Mouse (Mus musculus): ENCODE data around the gene 2310022B05Rik.

The 2310022B05Rik gene

DNA sequence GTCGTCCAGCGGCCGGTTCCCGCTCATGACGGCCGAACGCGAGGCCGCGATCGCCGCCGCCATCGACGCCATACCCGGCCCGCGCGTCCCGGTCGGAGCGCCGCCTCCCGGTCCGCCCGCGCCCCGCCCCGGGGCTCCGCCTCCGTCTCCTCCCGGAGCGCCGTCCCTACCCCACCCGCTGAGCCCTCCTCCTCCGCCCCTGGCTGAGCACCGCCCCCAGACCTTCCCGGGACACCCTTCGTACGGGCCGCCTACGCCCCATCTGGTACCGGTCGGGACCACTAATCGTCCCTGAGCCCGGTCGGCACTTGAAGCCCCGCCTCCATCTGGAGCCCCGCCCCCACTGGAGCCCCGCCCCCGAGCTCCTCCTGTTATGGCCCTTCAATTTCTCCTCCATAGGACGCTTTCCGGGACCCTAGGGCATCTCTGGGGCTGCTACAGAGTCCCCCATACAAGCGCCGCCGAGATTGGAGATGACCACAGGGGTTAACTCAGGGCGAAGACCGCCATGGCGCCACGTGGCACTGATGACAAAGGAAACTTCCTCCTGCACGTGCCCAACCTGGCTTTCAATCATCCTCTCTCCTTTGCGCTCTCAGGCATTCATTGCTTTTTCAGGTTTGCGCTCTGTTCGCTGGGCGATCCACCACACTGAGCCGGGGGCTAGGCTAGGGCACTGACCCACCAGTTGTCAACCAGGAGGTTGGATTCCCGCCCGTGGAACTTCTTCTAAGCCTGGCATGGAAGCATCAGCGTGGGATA, at the start of gene 2310022B05Rik:
2310022B05Rik (minus strand) TSS at position 258 of the 762 bp plus-strand sequence.
- peak; percentile 50 to 55 for DNase-seq (ENCODE audit: low spot score in 2 of 2)

DNA sequence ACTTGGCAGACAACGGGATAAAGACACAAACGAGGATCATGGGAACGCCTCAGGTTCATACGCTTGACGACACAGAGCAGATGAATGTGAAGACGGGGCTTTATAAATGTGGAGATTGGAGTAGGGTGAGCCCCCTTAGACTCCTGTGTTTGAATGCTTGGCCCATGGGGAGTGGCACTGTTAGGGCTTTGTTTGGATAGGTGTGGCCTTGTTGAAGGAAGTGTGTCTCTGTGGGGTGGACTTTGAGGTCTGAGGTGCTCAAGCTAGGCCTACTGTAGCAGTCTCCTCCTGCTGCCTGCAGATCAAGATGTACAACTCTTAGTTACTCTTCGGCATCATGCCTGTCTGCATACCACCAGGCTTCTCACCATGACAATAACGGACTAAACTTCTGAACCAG, 42.7 kb upstream of the 2310022B05Rik start:
- DNase-seq (ENCODE audit: low spot score in 2 of 2), result no peak

DNA sequence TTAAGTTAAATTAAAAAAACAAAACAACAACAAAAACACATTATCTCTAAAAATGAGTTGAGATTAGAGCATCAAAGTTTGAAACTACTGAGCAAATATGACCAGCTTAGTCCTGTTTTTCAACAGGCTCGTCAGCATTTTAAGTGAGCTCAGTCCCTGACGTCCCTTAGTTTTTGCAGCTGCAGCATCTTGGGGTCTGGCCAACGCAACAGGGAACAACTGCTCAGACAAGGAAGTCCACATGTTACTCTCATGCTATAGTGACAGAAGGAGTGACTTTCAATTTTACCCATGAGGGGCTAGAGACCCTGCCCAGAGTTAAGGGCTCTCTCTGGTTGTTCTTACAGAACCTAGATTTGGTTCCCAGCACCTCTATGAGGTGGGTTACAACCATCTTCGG, 41.2 kb upstream of the 2310022B05Rik start:
- DNase-seq (ENCODE audit: low spot score in 2 of 2), result no peak

DNA sequence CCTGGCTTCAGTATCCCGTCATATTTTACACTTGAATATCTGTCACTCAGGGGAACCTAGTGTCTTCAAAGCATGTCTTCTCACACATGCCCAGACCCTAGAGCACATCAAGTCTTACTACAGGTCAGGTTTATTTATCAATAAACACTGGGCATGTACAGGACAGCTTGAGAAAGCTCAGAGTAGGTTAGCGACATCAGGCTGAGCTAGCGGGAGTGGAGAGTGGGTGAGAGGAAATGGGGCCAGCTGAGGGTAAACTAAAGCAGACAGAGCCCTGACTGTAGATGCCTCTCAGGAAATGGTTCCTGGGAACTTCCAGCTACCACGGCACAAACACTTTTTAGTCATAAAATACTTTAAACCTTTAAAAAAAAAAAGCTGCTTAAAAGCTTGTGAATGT, 40.4 kb upstream of the 2310022B05Rik start:
- peak; percentile 46 to 65 for DNase-seq (ENCODE audit: low spot score in 2 of 2)

DNA sequence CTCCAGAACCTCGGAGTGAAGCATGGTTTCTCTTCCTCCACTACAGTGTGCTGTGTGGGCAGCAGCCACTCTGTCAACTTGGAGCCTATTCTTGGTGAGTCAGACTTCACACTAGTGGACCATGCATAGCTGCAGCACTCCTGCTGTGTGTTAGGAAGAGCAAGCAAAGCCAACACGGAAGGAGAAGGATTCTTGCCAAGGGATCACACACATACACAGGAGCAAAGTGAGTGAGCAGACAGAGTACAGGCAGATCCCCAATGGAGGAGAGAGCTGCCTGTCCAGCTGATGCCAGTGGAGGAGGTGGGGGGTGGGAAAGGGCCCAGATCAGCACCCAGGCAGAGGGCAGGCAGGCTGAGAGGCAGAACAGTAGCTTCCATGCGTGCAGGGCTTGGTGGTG, 39.0 kb upstream of the 2310022B05Rik start:
- DNase-seq (ENCODE audit: low spot score in 2 of 2), result no peak

DNA sequence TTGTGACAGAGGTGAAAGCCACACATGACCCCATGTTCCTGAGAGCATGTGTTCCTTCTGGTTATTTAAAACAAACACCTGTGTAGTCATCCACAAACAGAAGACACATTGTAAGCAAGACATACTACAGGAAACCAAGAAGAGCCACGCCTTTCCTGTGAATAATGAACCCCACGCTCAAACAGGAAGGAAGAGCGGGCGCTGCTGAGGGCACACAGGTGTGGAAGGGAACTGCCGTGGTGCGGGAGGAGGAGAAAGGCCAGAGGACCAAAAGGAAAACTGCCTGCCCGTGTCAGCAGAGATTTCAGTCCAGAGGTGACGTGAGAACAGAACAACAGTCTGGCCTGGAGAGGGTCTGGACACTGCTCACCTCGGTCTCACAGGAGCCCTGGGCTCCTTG, 37.9 kb upstream of the 2310022B05Rik start:
- peak; percentile 77 to 79 for DNase-seq (ENCODE audit: low spot score in 2 of 2)

DNA sequence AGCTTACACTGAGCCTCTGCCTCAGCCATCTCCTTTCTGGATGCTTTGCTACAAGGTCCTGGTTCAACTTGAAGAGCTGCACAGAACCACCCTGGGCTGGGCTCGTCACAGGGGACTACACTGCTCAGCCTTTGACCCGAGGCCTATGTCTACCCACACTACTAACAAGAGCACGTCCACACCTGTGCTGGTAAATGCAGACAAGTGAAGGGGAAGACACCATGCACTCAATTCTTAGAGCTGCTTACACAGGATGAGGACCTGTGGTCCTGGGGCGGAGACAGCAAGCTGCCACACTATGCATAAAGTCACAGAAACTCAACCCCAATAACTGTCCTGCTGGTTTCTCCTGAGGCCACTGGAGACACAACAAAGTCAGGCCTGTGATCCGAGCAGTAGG, 37.1 kb upstream of the 2310022B05Rik start:
- peak in 1 of 2 experiments; percentile 26 for DNase-seq (ENCODE audit: low spot score in 2 of 2)

DNA sequence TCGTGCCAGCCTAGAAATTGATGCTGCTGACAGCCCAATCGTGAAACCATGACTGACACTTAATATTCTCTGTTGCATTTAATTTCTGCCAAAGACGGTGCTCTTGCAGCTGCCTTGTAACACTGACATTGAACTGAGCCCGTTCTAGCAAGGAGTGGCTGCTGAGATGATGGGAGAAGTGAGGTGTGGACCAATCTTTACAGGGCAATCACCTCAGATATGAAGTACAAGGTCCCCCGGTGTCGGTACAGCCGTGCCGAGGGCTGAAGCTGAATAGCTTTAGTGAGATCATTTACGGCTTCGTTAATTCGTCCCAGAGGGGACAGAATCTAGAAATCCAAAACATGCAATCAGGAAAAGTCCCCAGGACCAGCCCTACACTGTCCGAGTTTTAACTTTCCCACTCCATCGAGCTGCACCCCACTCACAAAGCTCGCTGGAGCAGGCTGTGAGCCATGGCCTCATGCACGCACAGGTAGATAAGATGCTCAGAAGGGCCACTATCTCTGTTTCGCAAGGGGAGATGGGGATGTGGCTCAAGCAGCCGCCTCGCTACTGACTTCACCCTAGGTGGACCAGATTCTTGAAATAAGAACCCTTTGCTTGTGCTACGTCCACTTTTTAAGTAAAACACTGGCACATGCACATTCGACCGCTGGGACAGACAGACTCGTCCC, 32.4 kb upstream of the 2310022B05Rik start:
- no peak for DNase-seq (ENCODE audit: low spot score in 2 of 2)

DNA sequence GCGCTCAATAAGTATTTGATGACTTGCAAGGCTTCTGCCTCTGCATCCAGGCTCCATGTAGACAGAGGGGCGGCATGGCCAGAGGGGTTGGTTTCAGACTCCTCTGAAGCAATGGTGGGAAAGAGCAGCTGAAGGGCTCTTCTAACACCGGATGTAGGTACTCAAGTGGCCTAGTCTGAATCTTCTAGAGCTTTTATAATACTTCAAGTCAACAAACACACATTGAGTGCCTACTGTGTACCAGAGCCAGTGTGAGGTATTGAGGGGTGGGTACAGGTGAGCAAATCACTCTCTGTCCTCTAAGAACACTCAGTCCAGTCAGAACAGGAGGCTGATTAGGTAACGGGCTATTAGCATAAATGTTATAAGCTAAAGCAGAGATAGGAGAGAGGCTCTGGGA, 28.5 kb upstream of the 2310022B05Rik start:
- DNase-seq (ENCODE audit: low spot score in 2 of 2), result no peak

DNA sequence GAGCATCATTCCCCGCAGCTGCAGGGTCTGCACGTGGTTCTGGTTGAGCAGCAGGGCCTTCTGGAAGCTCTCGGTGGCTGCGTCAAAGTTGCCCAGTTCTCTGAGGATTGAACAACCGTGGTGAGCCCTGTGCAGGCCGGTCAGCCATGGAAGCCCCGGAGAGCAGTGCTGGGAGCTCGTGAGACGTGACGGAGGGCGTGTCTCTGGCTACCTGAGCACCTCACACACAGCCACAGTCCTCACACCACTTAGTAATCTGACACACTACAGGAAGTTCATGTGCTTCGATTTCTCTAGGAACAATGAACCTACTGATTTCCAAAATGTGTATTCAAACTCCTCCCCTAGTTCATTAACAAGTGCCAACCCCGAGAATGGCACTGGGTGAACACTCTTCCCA, 25.7 kb upstream of the 2310022B05Rik start:
- no peak for DNase-seq (ENCODE audit: low spot score in 2 of 2)

DNA sequence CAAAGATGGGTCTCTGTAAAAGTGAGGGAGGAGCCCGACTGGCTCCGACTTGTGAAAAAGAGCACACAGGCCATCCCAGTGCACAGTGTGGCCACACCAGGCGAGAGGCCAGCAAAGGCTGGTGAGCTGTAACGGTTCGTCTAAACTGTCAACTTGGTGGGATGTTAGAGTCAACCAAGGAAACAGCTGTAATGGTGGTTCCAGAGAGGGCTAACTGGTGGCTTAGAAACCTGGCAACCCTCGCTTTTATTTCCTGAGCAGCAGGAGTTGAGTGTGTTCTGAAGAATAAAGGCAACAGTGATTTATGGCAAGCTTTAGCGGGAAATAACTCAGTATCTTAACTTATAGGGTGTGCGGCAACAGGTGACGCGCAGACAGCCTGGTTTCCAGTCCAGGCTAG, 19.0 kb upstream of the 2310022B05Rik start:
- DNase-seq (ENCODE audit: low spot score in 2 of 2), result no peak

DNA sequence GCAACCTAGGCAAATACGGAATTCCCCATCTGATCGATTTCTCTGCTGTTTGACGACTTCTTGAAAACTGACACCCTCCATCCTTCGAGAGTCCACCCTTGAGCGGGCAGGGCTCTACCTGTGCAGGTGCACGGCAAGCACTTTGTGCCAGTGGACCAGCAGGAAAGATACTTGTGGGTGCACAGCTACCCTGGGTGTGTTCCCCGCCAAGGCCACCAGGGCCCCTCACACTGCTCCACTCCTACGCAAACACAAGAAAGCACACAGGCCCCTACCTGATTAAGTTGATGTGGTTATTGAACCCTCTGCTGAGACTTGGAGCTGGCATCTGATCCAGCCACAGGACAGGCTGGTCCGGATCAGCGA, 18.6 kb upstream of the 2310022B05Rik start:
- DNase-seq (ENCODE audit: low spot score in 2 of 2), result no peak

DNA sequence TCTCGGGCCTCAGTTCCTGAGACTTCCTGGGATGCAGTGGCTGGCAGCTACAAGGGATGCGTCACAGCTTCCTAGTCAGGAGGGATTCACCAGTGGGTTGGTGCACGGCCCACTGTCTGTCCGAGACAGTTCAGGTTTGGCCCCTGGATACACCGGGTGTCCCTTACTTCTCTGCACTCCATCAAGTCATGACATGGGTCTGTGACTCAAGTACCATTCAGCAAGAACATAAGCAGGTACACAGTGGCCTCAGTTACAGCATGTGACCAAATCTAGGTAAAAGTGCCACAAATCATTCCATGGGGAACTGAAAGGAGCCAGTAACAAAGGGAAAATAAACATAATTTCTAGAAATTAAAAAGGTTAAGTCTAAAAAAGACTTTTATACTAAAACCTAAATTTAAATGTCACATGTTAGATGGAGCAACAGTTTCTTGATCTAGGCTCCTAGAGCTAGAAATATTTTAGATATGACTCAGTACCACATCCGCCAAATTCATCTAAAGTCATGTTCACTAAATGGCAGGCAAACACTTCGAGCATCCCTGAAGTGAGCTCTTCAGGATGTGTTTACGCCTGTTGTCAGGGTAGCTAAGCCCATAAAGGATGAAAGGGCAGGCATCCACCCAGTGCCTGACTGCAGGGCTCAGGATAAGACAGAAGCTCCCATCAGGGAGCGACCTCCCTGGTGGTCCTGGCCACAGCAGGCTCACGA, 18.1 kb upstream of the 2310022B05Rik start:
- DNase-seq (ENCODE audit: low spot score in 2 of 2), result no peak

DNA sequence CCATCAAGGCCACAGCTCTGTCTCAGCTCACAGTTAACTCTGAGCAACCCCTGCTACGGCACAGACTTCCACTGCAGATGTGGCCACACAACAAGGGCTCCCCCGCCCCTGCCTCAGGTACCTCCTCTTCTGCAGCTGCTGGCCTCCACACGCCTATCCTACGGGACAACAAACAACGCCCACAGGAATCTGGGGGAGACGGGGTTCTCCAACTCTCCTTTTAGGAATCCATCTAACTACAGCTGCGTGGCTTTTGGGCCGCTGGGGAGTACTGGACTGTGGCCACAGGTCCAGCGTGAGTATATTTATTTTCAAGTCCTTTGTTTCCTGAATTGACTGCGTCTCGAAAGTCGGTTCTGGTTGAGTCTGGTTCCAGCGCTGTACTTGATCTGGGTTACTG, 15.1 kb upstream of the 2310022B05Rik start:
- DNase-seq (ENCODE audit: low spot score in 2 of 2), result no peak

DNA sequence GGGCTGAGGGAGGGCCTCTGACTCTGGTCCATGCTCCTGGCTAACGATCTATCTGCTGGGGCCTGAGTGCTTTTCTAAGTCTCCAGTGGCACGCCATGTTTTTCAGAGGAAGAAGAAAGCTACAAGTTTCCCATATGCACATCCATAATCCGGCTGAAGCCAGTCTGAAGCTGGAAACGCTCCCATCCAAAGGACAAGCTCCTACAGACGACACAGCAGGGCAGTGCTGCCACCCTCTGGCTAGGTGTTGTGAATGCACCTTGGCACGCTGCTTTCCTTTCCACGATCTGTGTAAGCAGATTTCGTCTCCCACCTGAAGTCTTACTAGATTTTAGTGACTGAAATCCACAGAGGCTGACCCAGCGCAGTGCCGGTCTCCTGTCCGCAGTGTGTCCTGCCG, 14.3 kb upstream of the 2310022B05Rik start:
- peak in 1 of 2 experiments; percentile 53 for DNase-seq (ENCODE audit: low spot score in 2 of 2)

DNA sequence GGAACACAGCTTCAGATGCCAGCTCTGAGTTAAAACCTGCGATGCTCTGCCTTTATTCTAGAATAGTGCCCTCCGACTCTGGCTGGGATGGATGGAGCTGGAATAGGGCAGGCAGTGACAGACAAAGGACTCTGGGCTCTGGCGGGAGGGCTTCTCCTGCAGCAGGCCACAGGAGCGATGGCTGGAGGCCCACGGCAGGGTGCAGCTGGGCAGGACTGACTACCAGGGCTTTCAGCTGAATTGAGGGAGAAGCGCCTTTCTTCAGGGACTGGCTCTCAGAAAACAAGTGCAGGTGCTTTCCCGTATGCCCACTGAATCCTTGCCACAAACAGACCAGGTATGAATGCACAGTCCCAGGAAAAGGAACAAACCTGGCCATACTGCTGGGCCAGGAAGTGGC, 13.9 kb upstream of the 2310022B05Rik start:
- no peak for DNase-seq (ENCODE audit: low spot score in 2 of 2)

DNA sequence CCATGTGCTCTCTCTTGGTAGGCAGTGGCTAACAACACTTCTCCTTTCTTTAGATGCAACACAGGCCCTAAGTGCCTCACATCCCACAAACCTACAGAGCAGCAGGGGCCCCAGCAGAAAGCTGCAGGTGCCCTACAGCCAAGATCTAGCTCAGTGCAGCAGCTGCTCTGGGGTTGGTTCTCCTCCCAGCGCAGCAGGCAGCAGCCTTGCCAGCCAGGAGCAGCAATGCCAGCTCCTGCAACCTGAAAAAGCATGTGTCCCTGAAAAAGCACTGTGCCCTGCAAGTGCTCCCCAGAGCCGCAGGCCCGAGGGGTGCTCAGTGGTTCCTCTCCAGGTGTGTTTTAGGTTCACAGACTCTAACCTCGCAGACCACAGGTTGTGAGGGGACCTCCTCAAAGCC, 13.5 kb upstream of the 2310022B05Rik start:
- no peak for DNase-seq (ENCODE audit: low spot score in 2 of 2)

DNA sequence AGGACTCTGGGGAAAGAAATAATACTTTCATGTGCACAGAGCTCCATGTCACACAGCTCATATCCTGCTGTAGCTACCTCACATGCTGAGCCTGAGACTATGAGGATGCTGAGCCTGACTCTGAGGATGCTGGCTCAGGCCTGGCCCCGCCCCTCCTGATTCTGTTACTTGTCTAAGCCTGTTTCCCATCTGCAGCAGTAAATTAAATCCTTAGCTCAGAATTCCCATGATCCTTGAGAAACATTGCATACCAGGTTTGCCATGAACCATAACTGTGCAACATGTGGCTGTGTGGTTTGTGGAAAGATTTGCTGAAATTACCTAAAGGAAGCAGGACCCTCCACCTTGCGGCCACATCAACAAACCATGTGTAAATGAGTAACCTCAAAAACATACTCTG, 9.2 kb upstream of the 2310022B05Rik start:
- DNase-seq (ENCODE audit: low spot score in 2 of 2), result no peak

DNA sequence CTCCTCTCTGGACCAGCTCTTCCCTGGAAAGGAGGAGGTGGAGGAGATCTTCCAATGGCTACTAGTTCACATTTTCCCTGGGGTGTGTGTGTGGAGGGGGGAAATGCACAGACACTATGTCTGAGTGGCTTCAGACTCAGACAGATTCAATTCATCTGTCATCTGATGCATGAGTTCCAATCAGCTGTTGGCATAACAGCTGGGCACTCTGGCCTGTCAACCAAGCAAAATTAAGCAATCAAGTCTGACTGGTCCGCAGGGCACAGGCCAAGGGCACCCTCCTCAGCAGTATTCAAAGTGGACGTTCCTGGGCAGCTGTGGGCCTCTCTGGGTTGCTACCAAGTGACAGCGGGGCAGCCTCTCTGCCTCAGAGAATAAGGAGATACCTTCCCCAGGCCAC, 5.6 kb upstream of the 2310022B05Rik start:
- no peak for DNase-seq (ENCODE audit: low spot score in 2 of 2)

DNA sequence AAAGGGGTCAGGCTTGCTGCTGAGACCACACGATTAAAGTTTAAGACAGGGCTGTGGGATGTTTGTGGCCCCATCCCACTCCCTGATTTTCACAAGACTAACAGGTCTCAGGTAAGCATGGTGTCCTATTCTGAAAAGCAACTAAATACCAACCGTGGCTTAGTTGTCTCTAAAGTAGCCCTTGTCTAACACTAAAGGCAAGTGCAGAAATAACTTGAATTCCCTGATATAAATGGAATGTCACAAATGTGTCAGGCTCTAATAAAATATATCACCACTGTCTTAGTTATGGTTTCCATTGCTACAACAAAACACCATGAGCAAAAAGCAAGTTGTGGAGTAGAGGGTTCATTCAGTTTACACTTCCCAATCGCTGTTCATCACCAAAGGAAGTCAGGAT, 1.2 kb upstream of the 2310022B05Rik start:
- no peak for DNase-seq (ENCODE audit: low spot score in 2 of 2)

DNA sequence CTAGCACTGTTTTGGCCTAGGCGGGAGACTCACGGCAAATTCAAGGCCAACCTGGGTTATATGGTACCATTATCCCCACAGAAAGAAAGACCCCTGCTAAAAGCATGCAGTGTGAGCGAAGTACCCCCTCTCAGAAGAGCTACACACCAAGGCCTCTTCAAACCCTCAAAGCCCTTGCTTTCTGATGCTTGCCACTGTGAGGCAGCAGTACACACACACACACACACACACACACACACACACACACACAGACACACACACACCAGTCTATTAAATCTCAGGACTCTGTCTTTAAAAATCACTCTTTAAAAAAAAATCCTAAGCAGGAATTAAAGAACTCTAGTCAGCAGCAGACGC, 683 bp upstream of the 2310022B05Rik start:
- DNase-seq (ENCODE audit: low spot score in 2 of 2), result no peak

DNA sequence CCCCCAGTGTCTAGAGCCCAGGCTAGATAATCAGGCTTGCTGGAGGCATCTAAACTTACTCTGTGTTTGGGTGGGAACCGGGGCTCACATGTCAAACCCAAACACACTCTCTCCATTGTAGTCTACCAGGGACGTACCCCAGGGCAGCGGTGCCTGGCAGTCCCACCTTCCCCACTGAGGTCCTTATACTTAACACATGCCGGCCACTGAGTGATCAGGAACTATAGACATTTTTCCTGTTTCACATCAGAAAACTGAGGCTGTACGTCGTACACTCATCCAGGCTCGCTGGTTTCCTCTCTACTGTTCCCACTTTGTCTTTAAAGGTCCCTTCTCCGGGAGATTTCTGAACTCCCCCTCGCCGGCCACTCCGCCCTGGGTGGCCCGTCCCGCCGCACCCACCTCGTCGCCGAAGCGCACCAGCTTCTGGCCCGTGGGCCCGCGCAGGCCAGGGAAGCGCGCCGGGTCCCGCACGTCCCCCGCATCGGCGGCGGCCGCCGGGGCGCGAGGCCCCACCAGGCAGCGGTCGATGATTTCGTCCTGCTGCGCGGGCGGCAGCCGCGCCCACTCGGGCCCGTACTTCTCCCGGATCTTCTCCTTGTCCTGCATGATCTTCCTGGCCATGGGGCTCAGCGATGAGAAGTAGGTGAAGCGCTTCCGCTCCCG, 590 bp downstream of the 2310022B05Rik start:
- peak in 1 of 2 experiments; percentile 7 for DNase-seq (ENCODE audit: low spot score in 2 of 2)
